Mouse (Mus musculus): Measurements from ENCODE around the gene Gm20708. TPM values are rescaled to one million over a fixed set of nuclear protein-coding genes. Genes with fewer than 3 reads are reported as not detected.

Gene Gm20708
- polyA plus RNA-seq, 1 experiment from 2014 or later = 0.16 TPM

- 92% methylated on average over 7 of the region's 7 CpGs for WGBS
- Histone ChIP-seq H3K4me2 (ENCODE audit: low read depth, severe bottlenecking) (no peak overlapping the region), H3K36me3 (ENCODE audit: control insufficient read depth, insufficient read depth, low read length) (peaks cover 26% of the 10 kb centered on the region), H3K9me3 (ENCODE audit: control insufficient read depth, low read length) (no peaks in the 10 kb centered on the region), H3K4me1 (ENCODE audit: control insufficient read depth, insufficient read depth, low read length) (peaks cover 10% of the 10 kb centered on the region), H3K27ac (replicated peaks; ENCODE audit: low read depth, low read length) (no peak overlapping the region), H3K9ac (ENCODE audit: low read length) (no peak overlapping the region), H3K27me3 (ENCODE audit: control insufficient read depth, insufficient read depth, low read length) (no peaks in the 10 kb centered on the region), H3K4me3 (ENCODE audit: low read depth, low read length) (no peak overlapping the region)
- ATAC-seq (ENCODE audit: insufficient number of reproducible peaks, low FRiP score, low TSS enrichment, low read depth) = no peak
- DNase-seq (ENCODE audit: low spot score) = no peak
These were observed 10.7 kb downstream of the Gm20708 start for GRCm38 (mm10) chr11:117820173-117820572.

- Histone ChIP-seq H3K4me2 (ENCODE audit: low read depth, severe bottlenecking) (no peak overlapping the region), H3K4me3 (ENCODE audit: low read depth, low read length) (no peak overlapping the region), H3K27me3 (ENCODE audit: control insufficient read depth, insufficient read depth, low read length) (no peaks in the 10 kb centered on the region), H3K9ac (ENCODE audit: low read length) (no peak overlapping the region), H3K4me1 (ENCODE audit: control insufficient read depth, insufficient read depth, low read length) (peaks cover 17% of the 10 kb centered on the region), H3K9me3 (ENCODE audit: control insufficient read depth, low read length) (no peaks in the 10 kb centered on the region), H3K27ac (replicated peaks; ENCODE audit: low read depth, low read length) (no peak overlapping the region), H3K36me3 (ENCODE audit: control insufficient read depth, insufficient read depth, low read length) (peaks cover 21% of the 10 kb centered on the region)
- no peak for DNase-seq (ENCODE audit: low spot score)
- ATAC-seq (ENCODE audit: insufficient number of reproducible peaks, low FRiP score, low TSS enrichment, low read depth) = no peak
- WGBS = 89% methylated on average over 9 of the region's 9 CpGs
These were observed 12.4 kb downstream of the Gm20708 start for GRCm38 (mm10) chr11:117821868-117822267.

- no peak overlapping the region for H3K27ac ChIP-seq (replicated peaks; ENCODE audit: low read depth, low read length)
- H3K4me2 ChIP-seq (ENCODE audit: low read depth, severe bottlenecking) = no peak overlapping the region
- no peak for ATAC-seq (ENCODE audit: insufficient number of reproducible peaks, low FRiP score, low TSS enrichment, low read depth)
- peaks cover 20% of the 10 kb centered on the region for H3K4me1 ChIP-seq (ENCODE audit: control insufficient read depth, insufficient read depth, low read length)
- H3K4me3 ChIP-seq (ENCODE audit: low read depth, low read length) = no peak overlapping the region
- H3K36me3 ChIP-seq (ENCODE audit: control insufficient read depth, insufficient read depth, low read length) = peaks cover 20% of the 10 kb centered on the region
- DNase-seq (ENCODE audit: low spot score) = no peak
- H3K9me3 ChIP-seq (ENCODE audit: control insufficient read depth, low read length) = no peaks in the 10 kb centered on the region
- no peak overlapping the region for H3K9ac ChIP-seq (ENCODE audit: low read length)
- 93% methylated on average over 7 of the region's 7 CpGs for WGBS
- no peaks in the 10 kb centered on the region for H3K27me3 ChIP-seq (ENCODE audit: control insufficient read depth, insufficient read depth, low read length)
These were observed 13.3 kb downstream of the Gm20708 start for GRCm38 (mm10) chr11:117822728-117823241.

GRCm38 (mm10) chr11:117823411-117823810 lies 13.9 kb downstream of the Gm20708 start:
- H3K4me3 ChIP-seq (ENCODE audit: low read depth, low read length) = no peak overlapping the region
- WGBS = 91% methylated on average over 6 of the region's 6 CpGs
- H3K4me1 ChIP-seq (ENCODE audit: control insufficient read depth, insufficient read depth, low read length) = peaks cover 20% of the 10 kb centered on the region
- no peak overlapping the region for H3K9ac ChIP-seq (ENCODE audit: low read length)
- H3K36me3 ChIP-seq (ENCODE audit: control insufficient read depth, insufficient read depth, low read length) = peaks cover 18% of the 10 kb centered on the region
- H3K4me2 ChIP-seq (ENCODE audit: low read depth, severe bottlenecking) = no peak overlapping the region
- no peak overlapping the region for H3K27ac ChIP-seq (replicated peaks; ENCODE audit: low read depth, low read length)
- no peaks in the 10 kb centered on the region for H3K9me3 ChIP-seq (ENCODE audit: control insufficient read depth, low read length)
- ATAC-seq (ENCODE audit: insufficient number of reproducible peaks, low FRiP score, low TSS enrichment, low read depth) (no peak), DNase-seq (ENCODE audit: low spot score) (no peak)
- no peaks in the 10 kb centered on the region for H3K27me3 ChIP-seq (ENCODE audit: control insufficient read depth, insufficient read depth, low read length)

GRCm38 (mm10) chr11:117824060-117824969 lies 14.8 kb downstream of the Gm20708 start:
- peak; percentile 92 for DNase-seq (ENCODE audit: low spot score)
- H3K27me3 ChIP-seq (ENCODE audit: control insufficient read depth, insufficient read depth, low read length) = no peaks in the 10 kb centered on the region
- peak overlapping the region; percentile 90 for H3K4me2 ChIP-seq (ENCODE audit: low read depth, severe bottlenecking)
- no peak for ATAC-seq (ENCODE audit: insufficient number of reproducible peaks, low FRiP score, low TSS enrichment, low read depth)
- peak overlapping the region; percentile 81 for H3K4me3 ChIP-seq (ENCODE audit: low read depth, low read length)
- no peaks in the 10 kb centered on the region for H3K9me3 ChIP-seq (ENCODE audit: control insufficient read depth, low read length)
- peaks cover 20% of the 10 kb centered on the region for H3K4me1 ChIP-seq (ENCODE audit: control insufficient read depth, insufficient read depth, low read length)
- peak overlapping the region; percentile 93 for H3K9ac ChIP-seq (ENCODE audit: low read length)
- H3K36me3 ChIP-seq (ENCODE audit: control insufficient read depth, insufficient read depth, low read length) = peaks cover 13% of the 10 kb centered on the region
- no peak overlapping the region for H3K27ac ChIP-seq (replicated peaks; ENCODE audit: low read depth, low read length)
- WGBS = 29% methylated on average over 23 of the region's 23 CpGs

GRCm38 (mm10) chr11:117825333-117826101 lies 16.0 kb downstream of the Gm20708 start, which contains the start of the genes Afmid and Tk1:
TSS of gene Afmid (plus strand) at chr11:117825924.
TSS of gene Tk1 (minus strand) at chr11:117826092.
- ATAC-seq (ENCODE audit: insufficient number of reproducible peaks, low FRiP score, low TSS enrichment, low read depth) (peak; percentile 71; the same call in 1 of the 2 replicates), DNase-seq (ENCODE audit: low spot score) (peak; percentile 90)
- H3K4me1 ChIP-seq (ENCODE audit: control insufficient read depth, insufficient read depth, low read length) = peaks cover 20% of the 10 kb centered on the region
- H3K4me2 ChIP-seq (ENCODE audit: low read depth, severe bottlenecking) = peak within 1 kb of the TSS; percentile 90
- WGBS = 0% methylated on average over 34 of the region's 34 CpGs
- peak within 1 kb of the TSS; percentile 93 for H3K9ac ChIP-seq (ENCODE audit: low read length)
- H3K9me3 ChIP-seq (ENCODE audit: control insufficient read depth, low read length) = no peaks in the 10 kb centered on the region
- H3K27me3 ChIP-seq (ENCODE audit: control insufficient read depth, insufficient read depth, low read length) = no peaks in the 10 kb centered on the region
- H3K4me3 ChIP-seq (ENCODE audit: low read depth, low read length) = peak within 1 kb of the TSS; percentile 81
- peaks cover 10% of the 10 kb centered on the region for H3K36me3 ChIP-seq (ENCODE audit: control insufficient read depth, insufficient read depth, low read length)
- H3K27ac ChIP-seq (replicated peaks; ENCODE audit: low read depth, low read length) = peak within 1 kb of the TSS; percentile 95

- Histone ChIP-seq H3K9ac (ENCODE audit: low read length) (peak overlapping the region; percentile 93), H3K27me3 (ENCODE audit: control insufficient read depth, insufficient read depth, low read length) (no peaks in the 10 kb centered on the region), H3K27ac (replicated peaks; ENCODE audit: low read depth, low read length) (peak overlapping the region; percentile 95), H3K9me3 (ENCODE audit: control insufficient read depth, low read length) (no peaks in the 10 kb centered on the region), H3K36me3 (ENCODE audit: control insufficient read depth, insufficient read depth, low read length) (peaks cover 6% of the 10 kb centered on the region; the same call in 1 of the 2 replicates), H3K4me2 (ENCODE audit: low read depth, severe bottlenecking) (peak overlapping the region; percentile 90), H3K4me3 (ENCODE audit: low read depth, low read length) (peak overlapping the region; percentile 81), H3K4me1 (ENCODE audit: control insufficient read depth, insufficient read depth, low read length) (peaks cover 20% of the 10 kb centered on the region)
- DNase-seq (ENCODE audit: low spot score) (no peak), ATAC-seq (ENCODE audit: insufficient number of reproducible peaks, low FRiP score, low TSS enrichment, low read depth) (peak; percentile 36; the same call in 1 of the 2 replicates)
- WGBS = 11% methylated on average over 5 of the region's 5 CpGs
These were observed 16.7 kb downstream of the Gm20708 start for GRCm38 (mm10) chr11:117826164-117826563.

GRCm38 (mm10) chr11:117826916-117827315 lies 17.4 kb downstream of the Gm20708 start:
- WGBS = 74% methylated on average over 8 of the region's 8 CpGs
- no peaks in the 10 kb centered on the region for H3K27me3 ChIP-seq (ENCODE audit: control insufficient read depth, insufficient read depth, low read length)
- peak overlapping the region; percentile 90; the same call in 1 of the 2 replicates for H3K4me2 ChIP-seq (ENCODE audit: low read depth, severe bottlenecking)
- H3K27ac ChIP-seq (replicated peaks; ENCODE audit: low read depth, low read length) = 0 out of 2 replicates have a peak overlapping the region, but pooled peaks have one; percentile 95
- H3K4me3 ChIP-seq (ENCODE audit: low read depth, low read length) = no peak overlapping the region
- no peaks in the 10 kb centered on the region for H3K9me3 ChIP-seq (ENCODE audit: control insufficient read depth, low read length)
- no peak for ATAC-seq (ENCODE audit: insufficient number of reproducible peaks, low FRiP score, low TSS enrichment, low read depth)
- H3K9ac ChIP-seq (ENCODE audit: low read length) = peak overlapping the region; percentile 28; the same call in 1 of the 2 replicates
- peaks cover 3% of the 10 kb centered on the region; the same call in 1 of the 2 replicates for H3K36me3 ChIP-seq (ENCODE audit: control insufficient read depth, insufficient read depth, low read length)
- no peak for DNase-seq (ENCODE audit: low spot score)
- peaks cover 20% of the 10 kb centered on the region for H3K4me1 ChIP-seq (ENCODE audit: control insufficient read depth, insufficient read depth, low read length)

Data from limb, embryonic 11.5 days (tissue).